Mouse (Mus musculus) lung, postnatal 14 days (tissue): Measurements from ENCODE around the gene Cdk5rap1.

Source experiments
- DNase-seq: peaks from one replicate; pipeline ENCODE4 v3.0.0; 2021

The Cdk5rap1 gene

GRCm38 (mm10) chr2:154372842-154373500, at the start of gene Cdk5rap1:
TSS of gene Cdk5rap1 (minus strand) at chr2:154373010.
- no peak for DNase-seq

- no peak for DNase-seq
Observed at GRCm38 (mm10) chr2:154422181-154422580, 49.4 kb upstream of the Cdk5rap1 start.

GRCm38 (mm10) chr2:154420942-154421731, 48.3 kb upstream of the Cdk5rap1 start:
- no peak for DNase-seq

GRCm38 (mm10) chr2:154419631-154420515, 47.1 kb upstream of the Cdk5rap1 start:
- no peak for DNase-seq

GRCm38 (mm10) chr2:154418001-154418400, 45.2 kb upstream of the Cdk5rap1 start:
- no peak for DNase-seq

GRCm38 (mm10) chr2:154417107-154417506, 44.3 kb upstream of the Cdk5rap1 start:
- peak; percentile 90 for DNase-seq

- DNase-seq = peak; percentile 56
Observed at GRCm38 (mm10) chr2:154412018-154412666, 39.3 kb upstream of the Cdk5rap1 start.

GRCm38 (mm10) chr2:154410355-154410754, 37.5 kb upstream of the Cdk5rap1 start:
- peak; percentile 54 for DNase-seq

- peak; percentile 88 for DNase-seq
Observed at GRCm38 (mm10) chr2:154407643-154408445, 35.0 kb upstream of the Cdk5rap1 start, which contains the start of gene Snta1. TSS of gene Snta1 (minus strand) at chr2:154408099.

- no peak for DNase-seq
Observed at GRCm38 (mm10) chr2:154407063-154407642, 34.3 kb upstream of the Cdk5rap1 start.

- no peak for DNase-seq
Observed at GRCm38 (mm10) chr2:154405447-154405994, 32.7 kb upstream of the Cdk5rap1 start.

- DNase-seq = peak; percentile 61
Observed at GRCm38 (mm10) chr2:154402811-154403210, 30.0 kb upstream of the Cdk5rap1 start.

GRCm38 (mm10) chr2:154401976-154402375, 29.2 kb upstream of the Cdk5rap1 start:
- DNase-seq = no peak

GRCm38 (mm10) chr2:154399325-154399724, 26.5 kb upstream of the Cdk5rap1 start:
- DNase-seq = no peak

- DNase-seq = no peak
Observed at GRCm38 (mm10) chr2:154398267-154398666, 25.5 kb upstream of the Cdk5rap1 start.

- no peak for DNase-seq
Observed at GRCm38 (mm10) chr2:154396529-154396928, 23.7 kb upstream of the Cdk5rap1 start.

GRCm38 (mm10) chr2:154394602-154395001, 21.8 kb upstream of the Cdk5rap1 start:
- no peak for DNase-seq

- DNase-seq = peak; percentile 89
Observed at GRCm38 (mm10) chr2:154390180-154390964, 17.6 kb upstream of the Cdk5rap1 start.

GRCm38 (mm10) chr2:154379103-154379502, 6.3 kb upstream of the Cdk5rap1 start:
- DNase-seq = no peak
